Mouse (Mus musculus): ENCODE results near the gene Ints1.

- no peak for TF ChIP-seq MAX (IDR thresholded peaks at IDR 0.05)
- no peak for TF ChIP-seq CTCF (IDR thresholded peaks at IDR 0.05; ENCODE audit: control insufficient read depth, insufficient read depth, insufficient read length)
Measured at GRCm38 (mm10) chr5:139736504-139736940, 39.0 kb downstream of the Ints1 start.

Data from C2C12 (cell line).